Mouse (Mus musculus): ENCODE results near the gene Ssxb8.
"Not testable (repeated sequence)": the region's sequence is repeated elsewhere in the genome, so short reads cannot be mapped to it uniquely, and the experiment has no call there.

Gene Ssxb8

GRCm38 (mm10) chrX:8690744-8691143, at the start of gene Ssxb8:
Gene Ssxb8 (minus strand): TSS chrX:8690844.
- DNase-seq (ENCODE audit: low spot score), result not testable (repeated sequence)

- DNase-seq (ENCODE audit: low spot score), result peak; percentile 12
These were observed 42.3 kb upstream of the Ssxb8 start for GRCm38 (mm10) chrX:8732907-8733306.

GRCm38 (mm10) chrX:8663085-8663484, 27.6 kb downstream of the Ssxb8 start:
- no peak for DNase-seq (ENCODE audit: low spot score)
